Mouse (Mus musculus) heart, embryonic 12.5 days (tissue): ENCODE results near the gene Gm3404. TPM values are rescaled to one million over a fixed set of nuclear protein-coding genes. Genes with fewer than 3 reads are reported as not detected.
"Not testable (repeated sequence)": the region's sequence is repeated elsewhere in the genome, so short reads cannot be mapped to it uniquely, and the experiment has no call there.

Experiments used
- ATAC-seq: fragments of 200-750 bp; cut with Nextera tagmentation; 2 replicates; pipeline ENCODE4 v1.8.0; 2017; ENCODE audit warnings: moderate TSS enrichment, moderate library complexity; ENCODE audit not compliant: insufficient number of reproducible peaks, low FRiP score
- H3K27ac ChIP-seq: fragments of 300-500 bp; sonication (generic); 2 replicates; pipeline ENCODE4 v1.5.1; 2016; ENCODE audit warnings: mild to moderate bottlenecking, moderate library complexity; ENCODE audit not compliant: poor library complexity, severe bottlenecking
- H3K27me3 ChIP-seq: fragments of 300-500 bp; sonication (generic); replicated peaks from 2 replicates; pipeline ENCODE4 v1.6.1; 2016; ENCODE audit warnings: mild to moderate bottlenecking, moderate library complexity
- H3K36me3 ChIP-seq: fragments of 300-500 bp; sonication (generic); 2 replicates; pipeline ENCODE4 v1.6.1; 2016; ENCODE audit warnings: mild to moderate bottlenecking, moderate library complexity
- H3K4me1 ChIP-seq: fragments of 300-500 bp; sonication (generic); replicated peaks from 2 replicates; pipeline ENCODE4 v1.6.1; 2016; ENCODE audit warnings: mild to moderate bottlenecking
- H3K4me2 ChIP-seq: fragments of 300-500 bp; sonication (generic); 2 replicates; pipeline ENCODE4 v1.6.1; 2016; ENCODE audit warnings: mild to moderate bottlenecking, moderate library complexity
- H3K4me3 ChIP-seq: fragments of 300-500 bp; sonication (generic); 2 replicates; pipeline ENCODE4 v1.5.1; 2016; ENCODE audit warnings: mild to moderate bottlenecking
- H3K9ac ChIP-seq: fragments of 300-500 bp; sonication (generic); 2 replicates; pipeline ENCODE4 v1.6.1; 2016; ENCODE audit warnings: mild to moderate bottlenecking, moderate library complexity
- H3K9me3 ChIP-seq: fragments of 300-500 bp; sonication (generic); replicated peaks from 2 replicates; pipeline ENCODE4 v1.6.1; 2016; ENCODE audit warnings: mild to moderate bottlenecking, moderate library complexity
- WGBS: fragments of 180-500 bp; shearing (Covaris S2); methylation state at CpG from one replicate; pipeline ENCODE4 v1.1.7; 2016; 5-methylcytosine and 5-hydroxymethylcytosine counted together
- polyA plus RNA-seq: library from polyadenylated mRNA; unstranded; fragments of >200 nt; fragmentation: Nextera tagmentation; extraction: Ambion mirVana; gene quantifications from 2 replicates; pipeline ENCODE4 v1.2.1, GENCODE M21; 2016

Gm3404 gene
- polyA plus RNA-seq: not detected in 2 replicates

DNA sequence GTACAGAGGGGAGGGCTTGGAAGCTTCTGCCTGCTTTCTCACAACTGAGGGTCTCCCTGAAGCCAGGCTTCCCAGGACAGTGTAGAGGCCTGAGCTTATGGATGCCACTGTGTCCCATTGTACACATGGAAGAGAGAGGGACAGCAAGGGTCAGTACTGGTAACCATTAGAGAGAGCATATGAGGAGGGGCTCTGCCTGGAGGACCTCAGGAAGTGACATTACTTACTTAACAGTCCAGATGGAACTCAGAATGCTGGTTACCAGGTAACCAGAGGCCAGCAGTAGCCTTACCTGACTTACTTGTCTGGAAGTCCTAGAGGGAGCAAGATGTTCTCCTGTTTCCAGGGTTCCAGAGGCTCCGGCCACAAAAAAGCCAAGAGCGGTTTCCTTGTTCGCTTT, at the start of gene Gm3404:
Gene Gm3404 (plus strand): TSS at position 301 of the 400 bp plus-strand sequence.
- not testable (repeated sequence) for ATAC-seq, H3K27me3 ChIP-seq, H3K9ac ChIP-seq, H3K9me3 ChIP-seq, H3K36me3 ChIP-seq, H3K4me2 ChIP-seq, H3K4me3 ChIP-seq, H3K27ac ChIP-seq, H3K4me1 ChIP-seq
- 92% methylated on average over 3 of the region's 3 CpGs for WGBS

DNA sequence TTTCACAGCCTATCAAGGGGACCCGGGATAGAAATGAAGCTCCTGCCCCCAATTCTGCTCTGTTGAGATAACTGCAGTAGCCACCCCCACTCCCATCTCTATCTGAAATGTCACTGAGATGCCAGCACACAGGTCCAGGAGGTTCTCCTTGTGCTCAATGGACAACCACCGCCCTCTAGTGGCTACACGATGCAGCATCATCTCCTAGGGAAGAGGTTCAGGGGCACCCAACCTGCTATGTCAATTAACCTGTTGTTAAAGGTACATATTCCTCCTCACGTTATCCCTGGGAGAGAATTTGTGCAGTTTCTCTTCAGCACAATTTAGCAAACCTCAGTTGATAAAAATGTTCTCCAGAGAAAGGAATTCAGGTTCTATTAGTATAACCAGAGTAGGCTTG, 46.0 kb upstream of the Gm3404 start:
- H3K4me3 ChIP-seq, ATAC-seq, H3K4me1 ChIP-seq, H3K9ac ChIP-seq, H3K27me3 ChIP-seq, H3K9me3 ChIP-seq, H3K36me3 ChIP-seq, H3K27ac ChIP-seq, H3K4me2 ChIP-seq: not testable (repeated sequence)
- 6% methylated on average over 4 of the region's 4 CpGs for WGBS

DNA sequence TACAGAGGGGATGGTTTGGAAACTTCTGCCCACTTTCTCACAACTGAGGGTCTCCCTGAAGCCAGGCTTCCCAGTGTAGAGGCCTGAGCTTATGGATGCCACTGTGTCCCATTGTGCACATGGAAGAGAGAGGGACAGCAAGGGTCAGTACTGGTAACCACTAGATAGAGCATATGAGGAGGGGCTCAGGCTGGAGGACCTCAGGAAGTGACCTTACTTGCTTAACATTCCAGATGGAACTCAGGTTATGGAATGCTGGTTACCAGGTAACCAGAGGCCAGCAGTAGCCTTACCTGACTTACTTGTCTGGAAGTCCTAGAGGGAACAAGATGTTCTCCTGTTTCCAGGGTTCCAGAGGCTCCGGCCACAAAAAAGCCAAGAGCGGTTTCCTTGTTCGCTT, 43.9 kb upstream of the Gm3404 start, which contains the start of gene Gm6408:
Gene Gm6408 (plus strand): TSS at position 301 of the 400 bp plus-strand sequence.
- not testable (repeated sequence) for H3K4me1 ChIP-seq, H3K27me3 ChIP-seq, H3K4me3 ChIP-seq, ATAC-seq, H3K9ac ChIP-seq, H3K9me3 ChIP-seq, H3K4me2 ChIP-seq, H3K27ac ChIP-seq, H3K36me3 ChIP-seq
- 66% methylated on average over 3 of the region's 3 CpGs for WGBS

DNA sequence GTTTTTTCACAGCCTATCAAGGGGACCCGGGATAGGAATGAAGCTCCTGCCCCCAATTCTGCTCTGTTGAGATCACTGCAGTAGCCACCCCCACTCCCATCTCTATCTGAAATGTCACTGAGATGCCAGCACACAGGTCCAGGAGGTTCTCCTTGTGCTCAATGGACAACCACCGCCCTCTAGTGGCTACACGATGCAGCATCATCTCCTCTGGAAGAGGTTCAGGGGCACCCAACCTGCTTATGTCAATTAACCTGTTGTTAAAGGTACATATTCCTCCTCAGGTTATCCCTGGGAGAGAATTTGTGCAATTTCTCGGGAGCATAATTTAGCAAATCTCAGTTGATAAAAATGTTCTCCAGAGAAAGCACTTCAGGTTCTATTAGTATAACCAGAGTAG, 36.6 kb upstream of the Gm3404 start:
- H3K27ac ChIP-seq, H3K4me3 ChIP-seq, H3K9me3 ChIP-seq, H3K9ac ChIP-seq, ATAC-seq, H3K27me3 ChIP-seq, H3K4me2 ChIP-seq, H3K4me1 ChIP-seq, H3K36me3 ChIP-seq: not testable (repeated sequence)
- 5% methylated on average over 3 of the region's 4 CpGs for WGBS

DNA sequence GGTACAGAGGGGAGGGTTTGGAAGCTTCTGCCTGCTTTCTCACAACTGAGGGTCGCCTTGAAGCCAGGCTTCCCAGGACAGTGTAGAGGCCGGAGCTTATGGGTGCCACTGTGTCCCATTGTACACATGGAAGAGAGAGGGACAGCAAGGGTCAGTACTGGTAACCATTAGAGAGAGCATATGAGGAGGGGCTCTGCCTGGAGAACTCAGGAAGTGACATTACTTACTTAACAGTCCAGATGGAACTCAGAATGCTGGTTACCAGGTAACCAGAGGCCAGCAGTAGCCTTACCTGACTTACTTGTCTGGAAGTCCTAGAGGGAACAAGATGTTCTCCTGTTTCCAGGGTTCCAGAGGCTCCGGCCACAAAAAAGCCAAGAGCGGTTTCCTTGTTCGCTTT, 34.5 kb upstream of the Gm3404 start, which contains the start of gene Gm6370:
Gene Gm6370 (plus strand): TSS at position 301 of the 400 bp plus-strand sequence.
- not testable (repeated sequence) for H3K4me2 ChIP-seq, H3K4me3 ChIP-seq, H3K27me3 ChIP-seq, H3K9me3 ChIP-seq, H3K27ac ChIP-seq, H3K4me1 ChIP-seq, H3K36me3 ChIP-seq, ATAC-seq, H3K9ac ChIP-seq
- WGBS: no CpG with 5 or more reads among the region's 5 CpGs

DNA sequence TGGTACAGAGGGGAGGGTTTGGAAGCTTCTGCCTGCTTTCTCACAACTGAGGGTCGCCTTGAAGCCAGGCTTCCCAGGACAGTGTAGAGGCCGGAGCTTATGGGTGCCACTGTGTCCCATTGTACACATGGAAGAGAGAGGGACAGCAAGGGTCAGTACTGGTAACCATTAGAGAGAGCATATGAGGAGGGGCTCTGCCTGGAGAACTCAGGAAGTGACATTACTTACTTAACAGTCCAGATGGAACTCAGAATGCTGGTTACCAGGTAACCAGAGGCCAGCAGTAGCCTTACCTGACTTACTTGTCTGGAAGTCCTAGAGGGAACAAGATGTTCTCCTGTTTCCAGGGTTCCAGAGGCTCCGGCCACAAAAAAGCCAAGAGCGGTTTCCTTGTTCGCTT, 23.5 kb upstream of the Gm3404 start, which contains the start of gene 4930449I24Rik:
Gene 4930449I24Rik (plus strand): TSS at position 301 of the 400 bp plus-strand sequence.
- not testable (repeated sequence) for H3K27me3 ChIP-seq, H3K27ac ChIP-seq, ATAC-seq, H3K9me3 ChIP-seq, H3K4me3 ChIP-seq, H3K9ac ChIP-seq, H3K36me3 ChIP-seq, H3K4me1 ChIP-seq, H3K4me2 ChIP-seq
- no CpG with 5 or more reads among the region's 5 CpGs for WGBS

DNA sequence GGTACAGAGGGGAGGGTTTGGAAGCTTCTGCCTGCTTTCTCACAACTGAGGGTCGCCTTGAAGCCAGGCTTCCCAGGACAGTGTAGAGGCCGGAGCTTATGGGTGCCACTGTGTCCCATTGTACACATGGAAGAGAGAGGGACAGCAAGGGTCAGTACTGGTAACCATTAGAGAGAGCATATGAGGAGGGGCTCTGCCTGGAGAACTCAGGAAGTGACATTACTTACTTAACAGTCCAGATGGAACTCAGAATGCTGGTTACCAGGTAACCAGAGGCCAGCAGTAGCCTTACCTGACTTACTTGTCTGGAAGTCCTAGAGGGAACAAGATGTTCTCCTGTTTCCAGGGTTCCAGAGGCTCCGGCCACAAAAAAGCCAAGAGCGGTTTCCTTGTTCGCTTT, 11.8 kb upstream of the Gm3404 start, which contains the start of gene Gm3402:
Gene Gm3402 (plus strand): TSS at position 301 of the 400 bp plus-strand sequence.
- ATAC-seq, H3K27me3 ChIP-seq, H3K9me3 ChIP-seq, H3K4me1 ChIP-seq, H3K36me3 ChIP-seq, H3K27ac ChIP-seq, H3K4me3 ChIP-seq, H3K4me2 ChIP-seq, H3K9ac ChIP-seq: not testable (repeated sequence)
- WGBS: 94% methylated on average over 2 of the region's 5 CpGs

DNA sequence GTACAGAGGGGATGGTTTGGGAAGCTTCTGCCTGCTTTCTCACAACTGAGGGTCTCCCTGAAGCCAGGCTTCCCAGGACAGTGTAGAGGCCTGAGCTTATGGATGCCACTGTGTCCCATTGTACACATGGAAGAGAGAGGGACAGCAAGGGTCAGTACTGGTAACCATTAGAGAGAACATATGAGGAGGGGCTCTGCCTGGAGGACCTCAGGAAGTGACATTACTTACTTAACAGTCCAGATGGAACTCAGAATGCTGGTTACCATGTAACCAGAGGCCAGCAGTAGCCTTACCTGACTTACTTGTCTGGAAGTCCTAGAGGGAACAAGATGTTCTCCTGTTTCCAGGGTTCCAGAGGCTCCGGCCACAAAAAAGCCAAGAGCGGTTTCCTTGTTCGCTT, 11.7 kb downstream of the Gm3404 start, which contains the start of gene Gm3409:
Gene Gm3409 (plus strand): TSS at position 301 of the 400 bp plus-strand sequence.
- H3K27me3 ChIP-seq, ATAC-seq: not testable (repeated sequence)
- 67% methylated on average over 3 of the region's 3 CpGs for WGBS

DNA sequence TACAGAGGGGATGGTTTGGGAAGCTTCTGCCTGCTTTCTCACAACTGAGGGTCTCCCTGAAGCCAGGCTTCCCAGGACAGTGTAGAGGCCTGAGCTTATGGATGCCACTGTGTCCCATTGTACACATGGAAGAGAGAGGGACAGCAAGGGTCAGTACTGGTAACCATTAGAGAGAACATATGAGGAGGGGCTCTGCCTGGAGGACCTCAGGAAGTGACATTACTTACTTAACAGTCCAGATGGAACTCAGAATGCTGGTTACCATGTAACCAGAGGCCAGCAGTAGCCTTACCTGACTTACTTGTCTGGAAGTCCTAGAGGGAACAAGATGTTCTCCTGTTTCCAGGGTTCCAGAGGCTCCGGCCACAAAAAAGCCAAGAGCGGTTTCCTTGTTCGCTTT, 30.2 kb downstream of the Gm3404 start, which contains the start of gene Gm3415:
Gene Gm3415 (plus strand): TSS at position 301 of the 400 bp plus-strand sequence.
- not testable (repeated sequence) for H3K4me1 ChIP-seq, H3K4me3 ChIP-seq, ATAC-seq, H3K36me3 ChIP-seq, H3K27ac ChIP-seq, H3K4me2 ChIP-seq, H3K27me3 ChIP-seq, H3K9ac ChIP-seq, H3K9me3 ChIP-seq
- WGBS: no CpG with 5 or more reads among the region's 3 CpGs

More for the DNA sequence above, 11.7 kb downstream of the Gm3404 start, which contains the start of gene Gm3409:
- not testable (repeated sequence) for H3K4me2 ChIP-seq, H3K4me1 ChIP-seq, H3K4me3 ChIP-seq, H3K27ac ChIP-seq, H3K9me3 ChIP-seq, H3K9ac ChIP-seq, H3K36me3 ChIP-seq

DNA sequence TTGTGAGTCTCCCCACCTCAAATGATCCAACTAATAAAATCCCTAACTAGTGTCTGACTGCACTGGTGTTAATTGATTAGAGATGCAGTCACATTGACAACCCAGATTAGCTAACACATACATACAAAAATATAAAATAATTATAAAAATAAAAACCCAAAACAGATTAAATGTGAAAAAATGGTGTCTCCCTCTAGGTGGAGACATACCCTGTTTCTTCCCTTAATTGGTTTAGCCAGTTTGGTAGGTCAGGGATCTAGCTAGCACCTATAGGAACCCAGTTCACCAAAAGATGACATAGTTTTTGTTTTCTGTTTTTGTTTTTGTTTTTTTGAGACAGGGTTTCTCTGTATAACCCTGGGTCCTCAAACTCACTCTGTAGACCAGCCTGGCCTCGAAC, 38.7 kb downstream of the Gm3404 start:
- Histone ChIP-seq H3K4me2 (no peak overlapping the region), H3K27me3 (no peaks in the 10 kb centered on the region), H3K27ac (no peak overlapping the region), H3K9me3 (0 out of 2 replicates have a peak, but pooled peaks cover 2% of the 10 kb centered on the region), H3K4me1 (no peaks in the 10 kb centered on the region), H3K9ac (no peak overlapping the region), H3K36me3 (no peaks in the 10 kb centered on the region), H3K4me3 (no peak overlapping the region)
- WGBS: 63% methylated on average over 1 of the region's 1 CpGs
- ATAC-seq: no peak

DNA sequence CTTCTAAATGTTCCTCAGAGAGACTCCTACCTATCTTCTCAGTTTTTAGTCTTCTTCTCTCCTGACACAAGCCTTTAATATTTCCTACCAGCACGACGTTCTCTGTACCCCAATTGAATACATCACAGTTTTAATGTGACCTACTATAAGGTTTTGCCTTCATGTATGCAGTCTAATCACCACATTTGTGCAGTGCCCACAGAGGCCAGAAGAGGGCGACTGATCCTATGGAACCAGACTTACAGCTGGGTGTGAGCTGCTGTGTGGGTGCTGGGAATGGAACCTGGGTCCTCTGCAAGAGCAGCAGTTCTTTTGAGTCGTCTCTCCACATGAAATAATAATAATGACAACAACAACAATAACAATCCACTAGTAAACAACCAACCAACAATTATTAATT, 41.5 kb downstream of the Gm3404 start:
- 49% methylated on average over 4 of the region's 4 CpGs for WGBS
- Histone ChIP-seq H3K9me3 (0 out of 2 replicates have a peak, but pooled peaks cover 2% of the 10 kb centered on the region), H3K4me2 (no peak overlapping the region), H3K27ac (no peak overlapping the region), H3K9ac (no peak overlapping the region), H3K27me3 (no peaks in the 10 kb centered on the region), H3K4me1 (no peaks in the 10 kb centered on the region), H3K36me3 (no peaks in the 10 kb centered on the region), H3K4me3 (no peak overlapping the region)
- ATAC-seq: no peak

DNA sequence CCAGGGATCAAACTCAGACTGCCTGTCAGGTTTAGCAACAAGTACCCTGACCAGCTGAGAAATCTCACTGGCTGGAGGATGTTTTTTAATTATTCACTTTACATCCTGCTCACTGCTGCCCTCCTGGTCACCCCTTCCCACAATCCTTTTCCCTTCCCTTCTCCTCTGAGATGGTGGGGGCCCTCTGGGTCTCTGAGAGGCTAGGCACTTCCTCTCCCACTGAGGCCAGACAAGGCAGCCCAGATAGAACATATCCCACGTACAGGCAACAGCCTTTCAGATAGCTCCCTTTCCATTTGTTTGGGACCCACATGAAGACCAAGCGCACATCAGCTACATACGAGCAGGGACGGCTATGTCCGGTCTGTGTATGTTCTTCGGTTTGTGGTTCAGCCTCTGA, 44.6 kb downstream of the Gm3404 start:
- 71% methylated on average over 6 of the region's 6 CpGs for WGBS
- not testable (repeated sequence) for ATAC-seq, H3K36me3 ChIP-seq, H3K27ac ChIP-seq, H3K9ac ChIP-seq, H3K4me2 ChIP-seq, H3K4me1 ChIP-seq, H3K4me3 ChIP-seq, H3K9me3 ChIP-seq, H3K27me3 ChIP-seq
